Mouse (Mus musculus): ENCODE results near the gene Olfr286. TPM values are rescaled to one million over a fixed set of nuclear protein-coding genes. Genes with fewer than 3 reads are reported as not detected.

Olfr286 gene
- polyA plus RNA-seq (2015; fragmentation: Nextera tagmentation; extraction: Ambion mirVana) = not detected in 2 replicates

DNA sequence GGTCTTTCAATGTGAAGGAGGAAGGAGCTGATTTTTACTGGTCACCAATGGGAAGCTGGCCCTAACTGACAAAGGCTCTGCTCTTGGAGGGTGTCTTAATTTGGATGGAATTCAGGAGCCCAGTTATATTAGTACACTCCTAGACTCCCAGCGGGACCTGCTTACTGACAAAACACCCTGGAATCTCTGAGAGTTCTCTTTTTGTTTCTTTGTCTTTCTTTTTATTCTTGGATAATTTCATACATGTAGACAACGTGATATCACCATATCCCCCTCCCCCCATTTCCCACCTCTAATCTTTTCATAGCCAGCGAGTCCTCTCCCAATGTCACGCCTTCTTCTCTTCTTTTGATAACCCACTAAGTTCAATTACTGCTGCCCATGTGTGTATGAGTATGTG, at the start of gene Olfr286:
Olfr286 (minus strand) TSS at position 101 of the 400 bp plus-strand sequence.
- 0 out of 2 replicates have a peak, but pooled peaks cover 4% of the 10 kb centered on the region for H3K27me3 ChIP-seq
- WGBS = 79% methylated on average over 4 of the region's 4 CpGs
- no peaks in the 10 kb centered on the region for H3K9me3 ChIP-seq
- no peaks in the 10 kb centered on the region for H3K4me1 ChIP-seq
- H3K36me3 ChIP-seq = no peaks in the 10 kb centered on the region
- H3K27ac ChIP-seq = no peak within 1 kb of the TSS
- no peak within 1 kb of the TSS for H3K9ac ChIP-seq
- H3K4me3 ChIP-seq = no peak within 1 kb of the TSS
- H3K4me2 ChIP-seq = no peak within 1 kb of the TSS
- ATAC-seq (ENCODE audit: borderline replicate concordance, extremely low read depth, low FRiP score, low TSS enrichment) = no peak

DNA sequence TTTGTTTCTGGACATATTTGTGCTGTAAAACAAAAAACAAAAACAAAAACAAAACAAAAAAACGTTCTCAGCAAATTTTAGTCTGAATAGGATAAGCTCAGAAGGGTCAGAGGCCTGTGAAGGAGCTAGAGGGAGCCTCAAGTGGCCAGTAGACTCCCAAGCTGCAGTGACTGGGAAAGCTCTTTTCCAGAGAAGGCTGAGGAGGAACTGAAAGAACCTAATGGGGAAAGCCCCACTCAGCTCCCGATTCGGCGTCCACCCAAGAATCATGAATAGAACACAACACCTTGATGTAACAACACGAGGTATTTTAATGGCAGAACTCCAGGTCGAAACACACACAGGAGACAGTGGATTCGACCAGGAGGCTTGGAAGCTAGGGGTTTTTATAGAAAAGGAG, 23.5 kb upstream of the Olfr286 start:
- ATAC-seq (ENCODE audit: borderline replicate concordance, extremely low read depth, low FRiP score, low TSS enrichment) = no peak
- Histone ChIP-seq H3K4me2 (no peak overlapping the region), H3K9ac (no peak overlapping the region), H3K36me3 (no peaks in the 10 kb centered on the region), H3K4me1 (no peaks in the 10 kb centered on the region), H3K4me3 (no peak overlapping the region), H3K9me3 (no peaks in the 10 kb centered on the region), H3K27me3 (no peaks in the 10 kb centered on the region), H3K27ac (no peak overlapping the region)
- 80% methylated on average over 7 of the region's 7 CpGs for WGBS

DNA sequence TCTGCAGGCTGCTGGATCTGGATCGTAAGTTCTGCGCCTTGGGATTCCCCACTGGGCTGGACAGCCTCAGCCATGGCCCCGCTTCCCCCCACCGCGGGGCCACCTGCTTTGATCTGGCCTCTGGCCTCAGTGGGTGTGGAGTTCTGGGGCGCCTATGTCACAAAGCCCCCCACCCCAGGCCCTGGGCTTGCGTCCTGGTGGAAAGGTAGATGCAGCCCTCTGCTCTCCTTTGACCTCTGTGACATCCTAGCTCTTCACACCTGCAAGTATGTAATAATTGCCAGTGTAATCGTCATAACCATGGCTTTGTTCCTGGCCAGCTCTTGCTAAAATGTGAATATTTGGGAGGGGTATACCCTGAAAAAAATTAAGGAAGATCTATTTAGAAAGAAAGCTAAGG, 22.9 kb upstream of the Olfr286 start, which contains the start of gene H1fnt:
H1fnt (minus strand) TSS at position 101 of the 400 bp plus-strand sequence.
- H3K27me3 ChIP-seq = no peaks in the 10 kb centered on the region
- 76% methylated on average over 8 of the region's 8 CpGs for WGBS

DNA sequence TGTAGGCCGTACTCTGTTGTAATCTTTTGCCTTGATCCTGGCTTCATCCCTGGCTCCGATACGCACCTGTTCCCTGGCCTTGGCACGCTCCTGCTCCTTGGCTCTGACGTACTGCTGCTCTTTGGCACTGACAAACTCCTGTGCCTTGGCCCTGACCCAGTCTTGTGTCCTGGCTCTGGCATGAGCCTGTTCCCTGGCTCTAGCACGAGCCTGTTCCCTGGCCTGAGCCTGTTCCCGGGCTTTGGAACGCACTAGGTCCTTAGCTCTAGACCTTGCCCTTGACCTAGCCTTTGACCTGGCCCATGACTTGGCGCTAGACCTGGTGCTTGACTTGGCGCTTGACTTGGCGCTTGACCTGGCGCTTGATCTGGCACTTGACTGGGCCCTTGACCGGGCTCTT, 22.0 kb upstream of the Olfr286 start:
- Histone ChIP-seq H3K9ac (no peak overlapping the region), H3K36me3 (no peaks in the 10 kb centered on the region), H3K4me3 (no peak overlapping the region), H3K9me3 (no peaks in the 10 kb centered on the region), H3K4me1 (no peaks in the 10 kb centered on the region), H3K27me3 (no peaks in the 10 kb centered on the region), H3K4me2 (no peak overlapping the region), H3K27ac (no peak overlapping the region)
- ATAC-seq (ENCODE audit: borderline replicate concordance, extremely low read depth, low FRiP score, low TSS enrichment) = no peak
- WGBS = 85% methylated on average over 13 of the region's 13 CpGs

More for the DNA sequence above, 22.9 kb upstream of the Olfr286 start, which contains the start of gene H1fnt:
- no peaks in the 10 kb centered on the region for H3K9me3 ChIP-seq
- ATAC-seq (ENCODE audit: borderline replicate concordance, extremely low read depth, low FRiP score, low TSS enrichment) = no peak
- H3K4me1 ChIP-seq = no peaks in the 10 kb centered on the region
- no peak within 1 kb of the TSS for H3K4me3 ChIP-seq
- no peak within 1 kb of the TSS for H3K4me2 ChIP-seq
- no peaks in the 10 kb centered on the region for H3K36me3 ChIP-seq
- H3K9ac ChIP-seq = no peak within 1 kb of the TSS
- H3K27ac ChIP-seq = no peak within 1 kb of the TSS

DNA sequence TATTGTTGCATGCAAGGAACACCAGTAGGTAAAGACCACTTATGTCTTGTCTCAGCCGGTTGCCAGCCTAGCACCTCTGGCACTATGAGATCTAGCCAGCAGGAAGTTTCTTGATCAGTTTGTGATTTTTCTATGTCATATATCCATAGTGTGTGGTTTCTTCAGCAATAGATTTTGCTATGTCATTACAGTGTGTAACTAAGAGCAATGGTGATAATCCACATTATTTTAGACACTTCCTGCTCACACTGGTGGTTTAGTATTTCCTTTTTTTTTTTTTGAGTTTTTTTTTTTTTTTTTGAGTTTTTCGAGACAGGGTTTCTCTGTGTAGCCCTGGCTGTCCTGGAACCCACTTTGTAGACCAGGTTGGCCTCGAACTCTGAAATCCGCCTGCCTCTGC, 1.2 kb upstream of the Olfr286 start:
- no peak overlapping the region for H3K4me2 ChIP-seq
- H3K9ac ChIP-seq = no peak overlapping the region
- no peaks in the 10 kb centered on the region for H3K9me3 ChIP-seq
- WGBS = 81% methylated on average over 4 of the region's 4 CpGs
- H3K27ac ChIP-seq = no peak overlapping the region
- no peak overlapping the region for H3K4me3 ChIP-seq
- no peaks in the 10 kb centered on the region for H3K4me1 ChIP-seq
- ATAC-seq (ENCODE audit: borderline replicate concordance, extremely low read depth, low FRiP score, low TSS enrichment) = no peak
- H3K27me3 ChIP-seq = 0 out of 2 replicates have a peak, but pooled peaks cover 4% of the 10 kb centered on the region
- H3K36me3 ChIP-seq = no peaks in the 10 kb centered on the region

DNA sequence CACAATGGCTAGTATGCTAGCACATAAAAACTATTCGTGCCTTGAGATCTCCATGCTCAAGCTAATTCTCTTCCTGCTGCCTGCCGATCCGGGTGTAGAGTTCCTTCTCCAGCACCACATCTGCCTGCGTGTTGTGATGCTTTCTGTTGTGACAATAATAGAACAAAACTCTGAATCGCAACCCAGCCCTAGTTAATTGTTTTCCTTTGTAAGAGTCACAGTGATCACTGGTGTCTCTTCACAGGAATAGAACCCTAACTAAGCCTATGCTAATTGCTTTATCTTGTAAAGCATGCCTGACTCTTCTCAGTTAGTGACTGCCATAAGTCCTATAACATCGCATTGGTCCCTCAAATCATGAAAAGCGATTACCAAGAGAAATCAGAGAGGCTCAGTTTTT, 8.2 kb downstream of the Olfr286 start:
- Histone ChIP-seq H3K4me1 (no peaks in the 10 kb centered on the region), H3K4me2 (no peak overlapping the region), H3K9ac (no peak overlapping the region), H3K9me3 (no peaks in the 10 kb centered on the region), H3K27ac (no peak overlapping the region), H3K4me3 (no peak overlapping the region), H3K27me3 (no peaks in the 10 kb centered on the region), H3K36me3 (no peaks in the 10 kb centered on the region)
- WGBS = 76% methylated on average over 7 of the region's 7 CpGs
- ATAC-seq (ENCODE audit: borderline replicate concordance, extremely low read depth, low FRiP score, low TSS enrichment) = no peak

DNA sequence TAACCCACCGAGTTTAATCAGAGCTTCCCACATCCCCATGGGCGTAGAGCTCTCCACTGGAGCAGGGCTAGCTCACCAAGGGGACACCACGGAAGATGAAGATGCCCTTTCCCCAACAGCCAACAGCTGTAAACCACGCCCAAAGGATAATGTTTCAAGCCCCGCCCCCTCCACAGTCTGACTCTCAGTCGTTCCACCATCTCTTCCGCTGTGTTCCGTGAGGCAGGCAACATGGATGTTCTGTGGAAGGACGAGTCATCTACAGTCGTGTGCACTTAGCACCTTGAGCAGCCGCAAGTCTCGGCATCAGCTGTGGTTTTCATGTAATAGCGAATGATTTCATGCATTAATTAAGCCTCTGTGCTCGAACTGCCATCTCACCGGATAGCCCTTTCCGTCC, 8.6 kb downstream of the Olfr286 start:
- Histone ChIP-seq H3K9me3 (no peaks in the 10 kb centered on the region), H3K27me3 (no peaks in the 10 kb centered on the region), H3K36me3 (no peaks in the 10 kb centered on the region), H3K4me3 (no peak overlapping the region), H3K4me2 (no peak overlapping the region), H3K4me1 (no peaks in the 10 kb centered on the region), H3K9ac (no peak overlapping the region), H3K27ac (no peak overlapping the region)
- 37% methylated on average over 16 of the region's 16 CpGs for WGBS
- no peak for ATAC-seq (ENCODE audit: borderline replicate concordance, extremely low read depth, low FRiP score, low TSS enrichment)

DNA sequence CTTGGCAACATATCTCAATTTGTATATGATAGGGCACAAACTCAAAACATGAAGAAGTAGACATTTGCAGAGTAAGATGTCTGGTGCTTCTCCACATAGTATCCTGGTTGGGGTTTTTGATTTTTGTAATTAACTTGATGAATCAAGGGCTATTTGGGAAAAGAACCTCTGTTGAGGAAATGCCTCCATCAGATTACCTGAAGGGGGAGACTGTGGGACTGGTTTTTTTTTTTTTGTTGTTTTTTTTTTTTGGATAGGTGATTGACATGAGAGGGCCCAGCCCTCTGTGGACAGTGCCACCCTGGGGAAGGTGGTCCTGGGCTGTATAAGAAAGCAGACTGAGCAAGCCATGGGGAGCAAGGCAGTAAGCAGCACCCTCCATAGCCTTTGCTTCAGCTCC, 11.9 kb downstream of the Olfr286 start:
- Histone ChIP-seq H3K9ac (no peak overlapping the region), H3K4me1 (no peaks in the 10 kb centered on the region), H3K36me3 (no peaks in the 10 kb centered on the region), H3K27ac (no peak overlapping the region), H3K4me2 (no peak overlapping the region), H3K27me3 (no peaks in the 10 kb centered on the region), H3K4me3 (no peak overlapping the region), H3K9me3 (no peaks in the 10 kb centered on the region)
- ATAC-seq (ENCODE audit: borderline replicate concordance, extremely low read depth, low FRiP score, low TSS enrichment) = no peak

DNA sequence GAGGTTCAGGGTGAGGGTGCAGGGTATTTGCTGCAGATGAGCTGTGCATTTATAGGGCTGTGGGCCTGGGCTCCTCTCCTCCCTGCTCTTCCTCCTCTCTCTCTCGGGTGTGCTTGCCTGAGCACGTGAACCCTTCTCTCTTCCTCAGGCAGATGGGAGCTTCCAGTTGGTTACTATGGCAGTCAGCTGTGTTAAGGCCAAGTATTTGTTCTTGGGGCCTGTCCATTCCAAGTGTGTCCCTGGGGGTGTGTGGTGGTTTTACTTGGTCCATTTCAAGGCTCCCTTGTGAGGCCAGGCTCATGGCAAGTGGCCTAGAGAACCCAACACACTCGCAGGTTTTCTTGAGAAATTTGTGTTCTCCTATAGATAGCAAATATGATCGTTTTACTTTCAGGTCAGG, 13.4 kb downstream of the Olfr286 start, which contains the start of the genes Gm44579 and Olfr287:
Gm44579 (minus strand) TSS at position 101 of the 400 bp plus-strand sequence.
Olfr287 (minus strand) TSS at position 180 of the 400 bp plus-strand sequence.
- no peak within 1 kb of the TSS for H3K27ac ChIP-seq
- WGBS = 75% methylated on average over 4 of the region's 4 CpGs
- H3K4me2 ChIP-seq = no peak within 1 kb of the TSS
- no peak within 1 kb of the TSS for H3K9ac ChIP-seq
- no peak within 1 kb of the TSS for H3K4me3 ChIP-seq
- no peaks in the 10 kb centered on the region for H3K36me3 ChIP-seq
- no peak for ATAC-seq (ENCODE audit: borderline replicate concordance, extremely low read depth, low FRiP score, low TSS enrichment)
- no peaks in the 10 kb centered on the region for H3K27me3 ChIP-seq
- no peaks in the 10 kb centered on the region for H3K4me1 ChIP-seq
- no peaks in the 10 kb centered on the region for H3K9me3 ChIP-seq

DNA sequence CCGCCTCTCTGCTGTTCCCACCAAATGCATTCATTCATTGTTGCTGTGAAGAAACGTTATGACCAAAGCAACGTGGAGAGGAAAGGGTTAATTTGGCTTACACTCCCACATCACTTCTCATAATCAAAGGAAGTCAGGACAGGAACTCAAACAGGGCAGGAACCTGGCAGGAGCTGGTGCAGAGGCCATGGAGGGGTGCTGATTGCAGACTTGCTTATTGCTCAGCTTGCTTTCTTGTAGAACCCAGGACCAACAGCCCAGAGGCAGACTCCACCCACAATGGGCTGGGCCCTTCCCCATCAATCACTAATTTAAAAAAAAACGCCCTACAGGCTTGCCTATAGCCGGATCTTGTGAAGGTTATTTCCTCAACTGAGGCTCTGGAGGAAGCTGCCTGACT, 20.1 kb downstream of the Olfr286 start:
- no peaks in the 10 kb centered on the region for H3K4me1 ChIP-seq
- peak overlapping the region; percentile 60 for H3K27ac ChIP-seq
- 0 out of 2 replicates have a peak, but pooled peaks have one; percentile 23 for ATAC-seq (ENCODE audit: borderline replicate concordance, extremely low read depth, low FRiP score, low TSS enrichment)
- no peak overlapping the region for H3K4me3 ChIP-seq
- no peak overlapping the region for H3K4me2 ChIP-seq
- no peaks in the 10 kb centered on the region for H3K36me3 ChIP-seq
- WGBS = 47% methylated on average over 5 of the region's 5 CpGs
- H3K27me3 ChIP-seq = no peaks in the 10 kb centered on the region
- H3K9ac ChIP-seq = no peak overlapping the region
- no peaks in the 10 kb centered on the region for H3K9me3 ChIP-seq

DNA sequence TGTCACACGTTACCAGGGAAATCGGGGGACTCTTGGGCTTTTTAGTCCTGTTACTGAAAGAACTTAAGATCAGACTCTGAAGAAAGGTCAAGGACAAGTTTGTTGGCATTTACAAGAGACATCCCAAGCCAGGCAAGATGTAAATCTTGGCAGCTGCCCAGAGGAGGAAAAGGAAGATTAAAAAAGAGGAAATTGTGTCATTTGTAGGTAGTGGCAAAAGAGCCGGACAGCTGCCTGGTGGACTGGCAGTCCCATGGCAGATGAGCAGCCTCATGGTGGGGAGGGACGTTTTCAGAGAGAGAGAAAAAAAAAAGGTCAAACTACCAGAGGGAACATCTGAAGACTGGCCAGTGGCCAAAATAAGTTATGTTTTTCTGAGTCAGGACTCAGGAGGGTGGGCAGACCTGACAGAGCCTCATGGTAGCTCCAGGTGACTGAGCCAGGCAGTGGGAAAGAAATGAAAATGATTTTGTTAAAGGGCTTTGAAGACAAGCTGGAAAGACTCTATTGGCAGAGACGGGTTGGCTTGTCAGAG, 20.8 kb downstream of the Olfr286 start:
- WGBS = 54% methylated on average over 5 of the region's 5 CpGs
- ATAC-seq (ENCODE audit: borderline replicate concordance, extremely low read depth, low FRiP score, low TSS enrichment) = no peak

DNA sequence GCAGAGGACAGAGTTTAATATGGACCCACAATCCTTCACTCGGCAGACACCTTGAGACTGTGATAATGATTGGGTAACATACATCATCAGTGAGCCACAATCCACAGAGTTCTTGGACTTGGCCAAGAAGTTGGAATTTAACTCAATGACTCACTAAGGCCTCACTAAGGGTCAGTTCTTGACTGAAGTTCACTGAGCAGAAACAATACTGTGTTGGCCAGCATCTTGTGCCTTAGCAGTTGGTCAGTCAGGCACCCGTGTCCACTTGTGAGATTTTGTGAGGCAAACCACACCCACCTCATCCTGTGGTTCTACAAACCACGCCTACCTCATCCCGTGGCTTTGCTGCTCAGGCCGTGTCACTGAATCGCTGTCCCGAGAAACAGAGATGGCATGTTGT, 24.6 kb downstream of the Olfr286 start:
- Histone ChIP-seq H3K36me3 (no peaks in the 10 kb centered on the region), H3K27me3 (no peaks in the 10 kb centered on the region), H3K27ac (no peak overlapping the region), H3K9me3 (no peaks in the 10 kb centered on the region), H3K4me2 (no peak overlapping the region), H3K4me1 (no peaks in the 10 kb centered on the region), H3K9ac (no peak overlapping the region), H3K4me3 (no peak overlapping the region)
- ATAC-seq (ENCODE audit: borderline replicate concordance, extremely low read depth, low FRiP score, low TSS enrichment) = no peak
- 72% methylated on average over 7 of the region's 7 CpGs for WGBS

More for the DNA sequence above, 20.8 kb downstream of the Olfr286 start:
- Histone ChIP-seq H3K9ac (no peak overlapping the region), H3K27ac (peak overlapping the region; percentile 60), H3K4me1 (no peaks in the 10 kb centered on the region), H3K4me3 (no peak overlapping the region), H3K27me3 (no peaks in the 10 kb centered on the region), H3K9me3 (no peaks in the 10 kb centered on the region), H3K4me2 (no peak overlapping the region), H3K36me3 (no peaks in the 10 kb centered on the region)

DNA sequence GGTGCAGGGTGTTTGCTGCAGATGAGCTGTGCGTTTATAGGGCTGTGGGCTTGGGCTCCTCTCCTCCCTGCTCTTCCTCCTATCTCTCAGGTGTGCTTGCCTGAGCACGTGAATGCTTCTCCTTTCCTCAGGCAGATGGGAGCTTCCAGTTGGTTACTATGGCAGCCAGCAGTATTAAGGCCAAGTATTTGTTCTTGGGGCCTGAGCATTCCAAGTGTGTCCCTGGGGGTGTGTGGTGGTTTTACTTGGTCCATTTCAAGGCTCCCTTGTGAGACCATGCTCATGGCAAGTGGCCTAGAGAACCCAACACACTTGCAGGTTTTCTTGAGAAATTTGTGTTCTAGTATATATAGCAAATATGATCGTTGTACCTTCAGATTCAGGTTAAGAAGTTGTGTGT, 38.8 kb downstream of the Olfr286 start, which contains the start of gene Olfr288:
Olfr288 (minus strand) TSS at position 101 of the 400 bp plus-strand sequence.
- Histone ChIP-seq H3K4me3 (no peak within 1 kb of the TSS), H3K4me1 (no peaks in the 10 kb centered on the region), H3K9me3 (no peaks in the 10 kb centered on the region), H3K27me3 (no peaks in the 10 kb centered on the region), H3K27ac (no peak within 1 kb of the TSS), H3K4me2 (no peak within 1 kb of the TSS), H3K9ac (no peak within 1 kb of the TSS), H3K36me3 (no peaks in the 10 kb centered on the region)
- 61% methylated on average over 3 of the region's 3 CpGs for WGBS
- no peak for ATAC-seq (ENCODE audit: borderline replicate concordance, extremely low read depth, low FRiP score, low TSS enrichment)

Measured in lung, embryonic 15.5 days (tissue).